Mouse (Mus musculus) brain, adult 2 months (tissue): Measurements from ENCODE around the gene Hdac1.
"Not testable (repeated sequence)": the region's sequence is repeated elsewhere in the genome, so short reads cannot be mapped to it uniquely, and the experiment has no call there.

ENCODE experiments used
- DNase-seq: peaks from one replicate; pipeline ENCODE4 v3.0.0; 2011; ENCODE audit warnings: low read depth, low spot score

The Hdac1 gene

DNA sequence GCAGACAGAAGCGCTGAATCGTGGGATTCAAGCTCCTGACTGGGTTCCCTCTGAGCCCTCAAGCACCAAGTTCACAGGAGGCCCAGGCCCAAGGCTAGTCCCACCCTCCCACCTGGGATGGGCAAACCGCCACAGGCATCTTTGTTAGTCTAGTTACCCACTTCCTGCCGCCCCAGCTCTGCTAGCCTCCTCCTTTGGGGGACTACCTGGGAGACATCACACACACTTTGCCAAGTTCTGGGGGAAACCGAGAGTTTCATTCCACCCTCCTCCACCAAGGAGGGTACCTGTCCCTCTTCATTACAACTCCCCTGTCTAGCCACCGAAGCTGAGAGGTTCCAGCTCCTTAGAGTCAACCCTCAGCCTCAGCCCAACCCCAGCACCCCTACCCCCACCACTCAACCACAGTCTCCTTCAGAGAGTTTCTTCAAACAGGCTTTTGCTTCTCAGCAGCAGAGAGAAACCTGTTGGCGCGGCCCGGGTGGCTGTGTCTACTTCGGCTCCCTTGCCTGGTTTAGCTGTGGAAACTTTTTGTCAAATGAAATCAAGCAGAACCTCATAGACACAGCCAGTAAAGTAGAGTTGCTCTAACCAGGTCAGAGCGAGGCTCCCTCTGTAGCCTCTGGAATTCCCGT, 15.9 kb upstream of the Hdac1 start:
- DNase-seq = no peak

DNA sequence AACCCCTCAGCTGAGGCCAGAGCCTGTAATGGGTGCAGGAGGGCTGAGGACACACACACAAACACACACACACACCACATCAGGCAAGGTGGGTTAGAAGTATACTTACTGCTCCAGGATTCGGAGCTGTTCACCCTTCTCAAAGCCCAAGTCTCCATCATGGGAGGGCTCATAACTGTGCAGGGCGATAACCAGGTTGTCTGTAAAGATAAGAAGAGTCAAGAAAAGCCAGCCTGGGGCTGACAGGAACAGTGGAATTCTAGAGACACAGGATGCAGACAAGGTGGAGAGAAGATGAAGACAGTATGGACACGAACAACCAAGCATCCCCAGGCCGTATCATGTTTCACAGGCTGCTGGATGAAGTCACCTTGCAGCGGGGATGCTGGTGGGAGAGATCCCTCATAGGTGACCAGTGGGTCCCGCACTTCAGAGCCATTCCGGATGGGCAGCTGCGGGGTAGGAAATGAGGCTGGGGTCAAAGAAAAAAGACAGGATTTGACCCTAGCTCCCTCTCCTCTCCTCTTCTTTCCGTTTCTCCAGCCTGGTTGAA, 14.8 kb upstream of the Hdac1 start:
- DNase-seq = no peak

DNA sequence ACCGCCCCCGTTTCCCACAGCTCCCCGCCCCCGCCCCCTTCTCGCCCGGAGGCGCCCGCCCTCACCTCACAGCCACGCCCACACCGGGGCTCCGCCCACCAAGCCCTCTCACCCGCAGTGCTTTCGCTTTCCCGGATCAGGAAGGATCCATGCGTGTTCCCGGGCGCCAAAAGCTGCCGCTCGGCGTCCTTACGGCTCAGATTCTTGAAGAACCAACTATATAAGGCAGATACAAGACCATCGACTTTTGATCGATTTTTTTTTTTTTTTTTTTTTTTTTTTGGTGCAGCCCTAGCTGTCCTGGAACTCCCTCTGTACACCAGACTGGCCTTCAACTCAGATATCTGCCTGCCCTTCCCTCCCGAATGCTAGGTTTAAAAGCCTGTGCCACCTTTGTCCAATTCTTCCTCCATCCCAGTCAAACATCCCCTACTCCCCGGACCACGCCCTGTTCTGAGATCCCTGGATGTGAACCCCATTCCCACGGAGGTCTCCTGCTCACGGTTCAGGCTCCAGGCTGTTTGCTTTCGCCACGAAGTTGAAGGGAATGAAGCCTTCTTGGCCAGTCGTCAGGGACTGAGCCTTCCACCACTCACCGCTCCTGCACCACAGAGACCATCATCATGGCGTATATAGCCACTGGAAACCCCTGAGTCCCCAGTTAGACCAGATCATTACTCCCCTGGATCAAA, 14.2 kb upstream of the Hdac1 start:
- peak; percentile 91 for DNase-seq

DNA sequence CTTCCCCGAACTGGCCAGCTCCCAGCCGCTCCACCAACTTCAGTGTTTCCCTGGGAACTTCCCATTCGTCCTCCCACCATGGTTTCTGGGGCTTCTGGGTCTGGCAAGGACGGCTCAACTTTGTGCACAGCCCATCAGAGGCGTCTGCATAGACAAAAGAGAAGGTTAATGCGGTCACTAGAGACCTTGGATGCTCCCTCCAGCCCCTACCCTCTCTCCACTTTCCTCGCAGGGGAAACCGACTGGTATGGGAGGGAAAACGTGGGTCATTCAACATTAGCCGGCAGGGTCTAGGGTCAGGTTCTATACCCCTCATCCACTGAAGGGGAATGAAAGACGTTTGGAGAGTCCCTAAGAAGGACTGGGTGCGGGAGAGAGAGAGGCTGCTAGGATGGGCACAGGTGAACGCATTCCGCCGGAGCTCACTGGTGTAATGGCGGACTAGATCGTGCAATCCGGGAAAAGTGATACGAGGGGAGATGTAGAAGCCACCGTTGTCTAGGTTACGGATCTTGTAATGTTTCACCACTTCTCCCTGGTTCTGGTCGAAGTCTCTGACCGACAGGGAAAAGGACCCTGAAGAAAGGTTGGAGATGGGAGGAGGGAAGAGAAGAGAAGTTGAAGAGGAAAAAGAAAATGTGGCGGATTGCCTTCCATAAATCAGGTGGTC, 13.5 kb upstream of the Hdac1 start:
- no peak for DNase-seq

DNA sequence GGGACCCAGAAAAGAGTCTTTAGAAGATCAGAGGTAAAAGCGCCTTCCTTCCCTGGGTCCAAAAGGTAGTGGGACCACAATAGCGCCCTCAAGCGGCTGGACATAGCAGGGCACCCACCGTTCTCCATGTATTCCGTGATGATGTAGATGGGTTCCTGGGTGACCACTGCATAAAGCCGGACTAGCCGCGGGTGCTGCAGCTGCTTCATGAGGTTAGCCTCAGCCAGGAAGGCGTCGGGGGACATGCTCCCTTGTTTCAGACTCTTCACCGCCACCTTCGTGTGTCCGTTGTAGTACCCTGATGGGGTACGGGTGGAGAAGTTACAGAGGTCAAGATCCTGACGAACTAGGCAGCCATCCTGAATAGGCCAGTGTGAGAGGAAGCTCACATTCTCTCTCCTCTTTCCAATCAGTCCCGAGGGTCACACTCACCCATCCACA, 12.9 kb upstream of the Hdac1 start:
- DNase-seq = peak; percentile 63

DNA sequence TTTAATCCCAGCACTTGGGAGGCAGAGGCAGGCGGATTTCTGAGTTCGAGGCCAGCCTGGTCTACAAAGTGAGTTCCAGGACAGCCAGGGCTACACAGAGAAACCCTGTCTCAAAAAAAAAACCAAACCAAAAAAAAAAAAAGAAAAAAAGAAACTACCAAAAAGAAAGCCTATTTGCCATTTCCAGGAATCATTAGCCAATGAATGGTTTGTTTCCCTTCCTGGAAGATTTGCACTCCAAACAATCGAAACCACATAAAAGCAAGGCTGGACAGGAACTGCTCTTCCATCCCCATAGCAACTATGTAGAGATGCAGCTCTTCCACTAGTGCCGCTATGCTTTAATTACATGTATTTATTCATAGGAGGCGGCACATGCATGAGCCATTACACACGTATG, 12.0 kb upstream of the Hdac1 start:
- DNase-seq = not testable (repeated sequence)

DNA sequence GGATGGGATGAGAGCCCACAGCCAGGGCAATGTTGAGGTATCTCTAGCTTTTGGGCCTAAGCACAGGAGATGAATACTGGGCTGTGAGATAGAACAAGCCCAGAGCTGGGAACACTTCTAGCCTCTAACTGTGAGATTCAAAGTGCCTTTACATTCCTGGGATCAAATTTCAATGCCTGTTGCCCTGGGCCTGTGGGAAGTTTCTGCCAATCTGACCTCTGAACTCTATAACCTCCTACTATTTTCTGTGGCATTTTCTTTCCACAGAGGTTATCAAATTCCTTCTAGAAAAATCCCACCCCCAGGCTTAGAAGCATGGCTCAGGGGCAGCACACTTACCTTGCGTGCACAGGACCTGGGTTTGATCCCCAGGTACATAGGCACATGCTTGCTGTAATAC, 7.8 kb upstream of the Hdac1 start:
- DNase-seq = no peak

DNA sequence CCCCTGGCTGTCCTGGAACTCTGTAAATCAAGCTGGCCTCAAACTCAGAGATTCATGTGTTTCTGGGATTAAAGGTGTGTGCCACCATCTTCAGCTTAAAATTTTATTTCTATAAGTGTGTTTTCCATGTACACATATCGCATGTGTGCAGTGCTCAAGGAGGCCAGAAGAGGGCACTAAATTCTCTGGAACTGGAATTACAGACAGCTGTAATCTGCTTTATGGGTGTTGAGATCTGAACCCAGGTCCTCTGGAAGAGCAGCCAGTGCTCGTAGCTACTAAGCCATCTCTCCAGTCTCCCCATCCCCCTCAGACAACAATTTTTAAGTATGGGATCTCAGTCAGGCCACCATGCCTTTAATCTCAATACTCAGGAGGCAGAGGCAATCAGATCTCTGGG, 6.8 kb upstream of the Hdac1 start:
- DNase-seq = no peak

DNA sequence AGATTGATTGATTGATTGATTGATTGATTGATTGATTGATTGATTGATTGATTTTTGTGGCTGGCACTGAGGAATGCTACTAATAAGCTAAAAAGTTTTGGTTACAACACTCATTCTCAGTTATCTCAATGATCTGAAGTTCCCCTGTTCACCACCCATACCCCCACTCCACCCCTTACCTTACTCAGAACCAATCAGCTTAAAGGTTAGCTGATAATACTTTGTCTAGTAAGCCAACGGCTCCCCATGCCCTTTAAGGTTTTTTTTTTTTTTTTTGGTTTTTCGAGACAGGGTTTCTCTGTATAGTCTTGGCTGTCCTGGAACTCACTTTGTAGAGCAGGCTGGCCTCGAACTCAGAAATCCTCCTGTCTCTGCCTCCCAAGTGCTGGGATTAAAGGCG, 5.1 kb upstream of the Hdac1 start:
- DNase-seq = not testable (repeated sequence)

DNA sequence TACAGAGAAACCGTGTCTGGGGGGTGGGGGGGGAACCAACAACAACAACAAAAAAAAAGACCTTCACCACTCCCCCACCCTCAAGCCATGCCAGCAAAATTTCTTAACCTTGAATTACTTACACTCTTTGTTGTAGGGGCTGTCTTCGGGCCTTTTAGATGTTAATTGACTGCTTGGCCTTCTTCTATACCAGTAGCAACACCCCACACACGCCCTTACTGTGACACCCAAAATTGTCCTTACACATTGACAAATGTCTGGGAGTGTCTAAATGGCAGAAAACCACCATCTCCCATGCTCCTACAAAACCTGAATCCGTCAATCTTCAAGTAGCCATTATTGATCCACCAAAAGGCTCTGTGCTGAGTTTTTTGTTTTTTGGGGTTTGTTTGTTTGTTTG, 1.6 kb upstream of the Hdac1 start:
- no peak for DNase-seq

DNA sequence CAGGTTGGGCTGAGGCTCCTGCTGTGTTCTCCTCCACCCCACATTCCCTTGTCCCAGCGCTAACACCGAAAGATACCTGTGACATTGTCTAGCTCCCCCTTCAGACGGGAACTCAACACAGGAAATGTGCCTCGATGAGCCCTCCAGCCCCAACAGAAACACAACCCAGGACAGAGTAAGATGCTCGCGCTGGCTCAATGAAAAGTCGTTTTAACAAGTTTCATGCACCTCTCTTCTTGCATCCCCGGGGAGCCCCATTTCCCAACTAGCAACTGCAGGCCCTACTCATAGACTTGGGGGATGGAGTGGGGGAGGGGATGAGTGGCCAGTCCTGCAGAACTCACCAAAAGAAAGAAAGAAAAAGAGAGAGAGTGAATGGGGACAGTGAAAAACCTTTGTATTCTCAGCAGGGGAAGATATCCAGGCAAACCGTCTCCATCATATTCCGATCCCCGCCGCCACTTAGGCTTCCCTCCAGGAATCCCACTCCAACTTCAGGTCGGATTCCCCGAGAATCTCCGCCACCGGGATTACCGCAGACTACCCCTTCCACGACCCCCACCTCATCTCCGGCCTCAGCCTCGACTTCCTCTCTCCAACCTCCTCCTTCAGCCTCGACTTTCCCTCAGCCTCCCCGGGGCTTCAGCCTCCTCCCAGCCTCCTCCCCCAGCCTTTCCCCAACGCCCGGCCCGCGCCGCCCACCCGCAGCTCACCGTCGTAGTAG, 483 bp downstream of the Hdac1 start:
- peak; percentile 20 for DNase-seq

DNA sequence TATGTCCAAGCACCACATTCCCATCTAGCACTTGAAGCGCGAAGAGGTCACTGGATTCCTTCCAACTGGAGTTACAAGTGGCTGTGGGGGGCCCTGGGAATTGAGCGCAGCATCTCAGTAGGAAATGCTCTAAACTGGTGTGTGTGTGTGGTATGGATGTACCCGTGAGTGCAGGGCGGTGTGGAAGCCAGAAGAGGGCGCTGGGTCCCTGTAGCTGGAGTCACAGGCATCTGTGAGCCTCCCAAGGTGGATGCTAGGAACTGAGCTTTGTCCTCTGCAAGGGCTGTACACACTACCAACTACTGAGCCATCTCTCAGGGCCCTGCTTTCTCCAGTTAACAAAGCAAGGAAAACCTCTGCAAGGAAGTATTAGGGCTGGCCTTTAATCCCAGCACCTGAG, 2.5 kb downstream of the Hdac1 start:
- peak; percentile 18 for DNase-seq

DNA sequence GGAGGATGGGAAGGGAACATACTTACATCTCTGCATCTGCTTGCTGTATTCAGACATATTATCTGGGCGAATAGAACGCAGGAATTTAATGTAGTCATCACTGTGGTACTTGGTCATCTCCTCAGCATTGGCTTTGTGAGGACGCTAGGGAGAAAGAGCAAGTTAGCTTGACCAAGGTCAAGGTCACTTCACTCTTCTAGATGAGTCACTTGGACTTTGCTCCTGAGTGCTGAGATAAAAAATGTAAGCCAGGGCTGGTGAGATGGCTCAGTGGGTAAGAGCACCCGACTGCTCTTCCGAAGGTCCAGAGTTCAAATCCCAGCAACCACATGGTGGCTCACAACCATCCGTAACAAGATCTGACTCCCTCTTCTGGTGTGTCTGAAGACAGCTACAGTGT, 13.6 kb downstream of the Hdac1 start:
- DNase-seq = not testable (repeated sequence)

DNA sequence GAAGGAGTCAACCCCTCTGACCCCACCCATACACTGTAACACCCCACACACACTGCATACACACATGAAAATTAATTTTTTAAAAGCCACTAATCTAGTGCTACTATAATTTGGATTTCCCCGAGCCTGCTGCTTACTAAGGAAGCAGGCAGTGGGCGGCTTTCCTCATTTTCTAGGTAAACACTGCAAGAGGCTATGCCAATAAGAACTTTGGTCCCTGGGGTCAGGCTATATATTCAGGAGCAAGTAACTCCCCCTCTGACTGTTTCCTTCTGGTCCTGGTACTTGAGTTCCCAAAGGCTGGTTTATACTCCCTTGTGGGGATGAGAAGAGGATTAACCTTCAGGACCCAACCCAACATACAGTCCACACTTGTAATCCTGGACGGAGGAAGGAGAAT, 16.6 kb downstream of the Hdac1 start:
- DNase-seq = no peak

DNA sequence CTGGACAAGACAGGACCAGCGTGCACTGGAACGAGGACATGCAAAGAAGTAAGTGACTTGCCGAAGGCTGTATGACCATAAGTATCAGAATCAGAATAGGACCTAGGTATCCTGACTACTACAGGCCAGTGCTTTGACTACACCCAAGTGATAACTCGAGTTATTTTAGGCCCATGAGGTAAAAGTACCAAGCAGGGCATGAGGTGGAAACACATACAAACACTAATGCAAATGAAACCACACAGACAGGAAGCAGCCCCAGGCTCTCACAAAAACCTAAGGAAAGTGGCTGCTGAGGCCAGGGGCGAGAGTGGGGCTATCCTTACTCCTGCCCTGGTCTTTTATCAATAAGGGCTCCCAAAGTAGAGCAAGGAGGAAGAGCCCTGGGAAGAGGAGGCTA, 17.2 kb downstream of the Hdac1 start:
- DNase-seq = no peak

DNA sequence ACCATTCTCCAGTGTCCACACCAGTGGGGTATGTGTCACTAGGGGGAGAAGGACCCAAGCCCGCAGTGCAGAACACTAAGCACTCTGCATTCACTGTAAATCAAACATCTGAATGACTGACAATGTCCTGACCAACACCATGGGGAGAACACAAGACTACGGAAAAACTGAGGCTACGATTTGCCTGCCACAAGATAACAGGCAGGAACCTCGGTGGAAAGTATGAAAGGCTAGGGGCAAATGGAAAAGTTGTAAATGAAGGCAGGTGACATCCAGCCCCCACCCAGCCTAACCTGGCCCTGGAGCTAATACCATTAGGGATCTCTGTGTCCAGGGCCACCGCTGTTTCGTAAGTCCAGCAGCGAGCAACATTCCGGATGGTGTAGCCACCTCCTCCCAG, 24.0 kb downstream of the Hdac1 start:
- no peak for DNase-seq

DNA sequence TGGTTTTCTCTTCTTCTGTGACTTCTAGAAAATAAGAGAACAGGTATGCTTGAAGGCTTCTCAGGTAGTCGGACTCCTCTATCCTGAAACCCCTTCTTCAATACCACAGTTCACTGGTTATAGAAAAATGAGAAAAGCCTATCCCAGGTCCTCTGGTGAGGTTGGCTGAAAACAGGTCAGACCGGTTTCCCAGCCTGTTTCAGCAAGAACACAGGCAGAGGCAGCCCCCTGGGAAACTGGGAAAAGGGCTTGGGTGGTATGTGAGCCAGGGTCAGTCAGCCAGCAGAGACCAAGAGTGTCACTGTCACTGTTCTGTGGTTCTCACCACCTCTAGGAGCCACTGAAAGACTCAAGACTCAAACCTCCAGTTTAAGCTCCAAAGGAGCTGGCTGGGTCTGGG, 25.6 kb downstream of the Hdac1 start:
- no peak for DNase-seq

DNA sequence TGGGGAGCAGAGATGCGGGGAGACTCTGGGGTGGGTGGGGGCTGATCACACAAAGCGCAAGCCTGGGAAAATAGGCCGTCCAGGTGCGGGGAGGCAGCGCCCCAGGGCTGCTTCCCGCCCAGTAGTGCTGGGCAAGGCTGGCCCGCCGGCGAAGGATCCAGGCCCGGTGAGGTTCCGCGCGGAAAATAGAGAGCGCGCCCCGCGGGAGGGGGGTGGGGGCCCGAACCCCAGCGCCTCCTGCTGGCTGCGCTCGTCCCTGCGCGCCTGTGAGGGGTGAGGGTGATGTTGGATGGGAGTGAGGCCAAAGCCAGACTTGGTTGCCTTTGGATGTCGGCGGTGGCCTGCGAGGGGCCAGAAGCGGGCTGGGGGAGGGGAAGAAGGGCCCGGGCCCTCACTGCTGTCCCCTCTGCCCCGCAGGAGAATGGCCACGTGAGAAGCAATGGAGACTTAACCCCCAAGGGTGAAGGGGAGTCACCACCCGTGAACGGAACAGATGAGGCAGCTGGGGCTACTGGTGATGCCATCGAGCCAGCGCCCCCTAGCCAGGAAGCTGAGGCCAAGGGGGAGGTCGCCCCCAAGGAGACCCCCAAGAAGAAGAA, 28.1 kb downstream of the Hdac1 start:
- DNase-seq = peak; percentile 39

DNA sequence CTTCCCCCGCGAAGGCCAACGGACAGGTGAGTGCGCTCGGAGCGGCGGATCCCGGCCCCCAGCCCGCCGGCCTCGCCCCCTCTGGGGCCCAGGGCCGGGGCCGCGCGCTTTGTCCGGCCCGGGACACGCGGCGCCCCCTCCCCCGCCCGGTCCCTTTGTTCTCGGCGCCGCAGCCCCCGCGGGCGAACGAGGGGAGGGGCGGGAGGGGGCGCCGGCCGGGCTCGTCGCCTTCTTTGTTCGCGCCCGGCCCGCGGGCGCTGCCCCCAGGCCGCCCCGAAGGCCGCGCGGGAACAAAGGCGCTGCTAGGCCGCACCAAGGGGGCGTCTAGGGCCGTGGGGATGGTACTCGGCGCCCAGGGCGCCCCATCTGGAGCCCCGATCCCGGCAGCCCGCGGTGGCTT, 28.6 kb downstream of the Hdac1 start:
- no peak for DNase-seq

DNA sequence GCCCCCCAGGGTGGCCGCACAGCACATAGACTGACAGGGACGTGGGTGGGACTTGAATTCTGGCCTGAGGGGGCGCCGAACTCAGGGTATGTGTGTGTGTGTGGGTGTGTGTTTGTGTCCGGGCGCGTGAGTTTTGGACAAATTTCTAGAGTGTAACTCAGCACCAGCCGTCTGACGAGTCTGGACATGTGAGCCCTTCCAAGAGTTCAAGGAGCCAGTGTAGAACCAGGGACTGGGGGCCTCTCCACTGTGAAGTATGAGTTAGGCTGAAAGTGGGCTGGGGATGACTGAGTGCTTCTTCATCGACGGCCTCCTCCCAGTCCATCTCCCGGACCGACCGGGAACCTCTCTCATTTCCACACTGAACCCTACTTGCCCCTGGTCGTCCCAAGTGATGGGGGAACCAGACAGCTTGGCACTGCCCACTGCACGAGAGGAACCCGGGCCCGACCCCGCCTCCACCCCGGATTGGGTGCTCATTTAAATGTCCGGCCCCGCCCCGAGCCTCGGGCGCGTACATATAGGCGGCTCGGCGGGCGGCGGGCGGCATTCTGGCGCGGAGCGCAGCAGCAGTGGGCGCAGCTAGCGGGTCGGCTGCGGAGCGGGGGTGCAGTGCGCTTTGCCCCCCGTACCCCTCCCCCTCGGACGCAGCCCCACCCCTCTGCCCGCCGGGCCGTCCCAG, 29.3 kb downstream of the Hdac1 start, which contains the start of gene Marcksl1:
Gene Marcksl1 (plus strand): TSS at position 496 of the 682 bp plus-strand sequence.
- peak; percentile 69 for DNase-seq
